Mouse (Mus musculus): ENCODE measurements around the gene Kcnh1.

DNA sequence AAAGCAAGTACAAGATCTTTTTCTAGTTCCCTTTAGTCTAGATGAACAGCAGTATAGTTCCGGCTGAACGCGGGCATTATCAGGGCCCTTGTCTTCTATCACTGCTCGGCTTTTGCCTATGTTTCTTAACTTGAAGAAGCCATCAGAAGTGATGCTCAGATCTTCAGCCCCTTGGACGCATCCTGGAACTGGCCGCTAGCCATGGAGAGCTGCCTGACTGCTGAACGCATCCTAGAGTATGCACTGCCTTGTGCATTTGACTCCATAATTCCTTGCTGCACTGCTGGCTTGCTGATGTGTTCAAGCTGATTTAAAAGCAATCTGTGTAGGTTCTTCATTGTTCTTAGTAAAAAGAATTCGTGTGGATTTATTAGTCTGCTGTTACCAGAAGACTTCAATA, 97.9 kb downstream of the Kcnh1 start:
- TF ChIP-seq CTCF (IDR thresholded peaks at IDR 0.05; ENCODE audit: low read depth) (no peak), EP300 (optimal IDR thresholded peaks at IDR 0.05) (no peak)

All from stomach, postnatal 0 days (tissue).